Mouse (Mus musculus): ENCODE results near the gene Card10.

DNA sequence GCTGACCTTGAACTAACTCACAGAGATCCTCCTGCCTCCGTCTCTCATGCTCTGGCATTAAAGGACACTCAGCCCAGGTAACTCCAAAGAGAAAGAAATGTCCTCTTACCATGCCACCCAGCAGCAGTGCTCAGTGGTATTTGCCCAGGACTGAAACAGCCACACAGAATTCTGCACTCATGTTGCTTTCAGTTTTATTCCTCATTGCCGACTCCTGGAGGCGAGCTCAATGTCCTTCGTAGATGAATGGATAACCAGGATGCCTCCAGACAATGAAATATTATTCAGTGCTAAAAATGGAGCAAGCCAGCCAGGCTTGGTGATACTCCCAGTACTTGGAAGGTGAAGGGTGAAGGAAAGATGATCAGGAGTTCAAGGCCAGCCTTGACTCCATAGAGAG, 10.8 kb upstream of the Card10 start:
- TF ChIP-seq CHD2 (IDR thresholded peaks at IDR 0.05; ENCODE audit: low read depth, low read length) (no peak), MAFK (IDR thresholded peaks at IDR 0.05; ENCODE audit: insufficient read depth, low read depth, low read length) (no peak)
